Mouse (Mus musculus): Measurements from ENCODE around the gene Kmt2c. TPM values are rescaled to one million over a fixed set of nuclear protein-coding genes. Genes with fewer than 3 reads are reported as not detected.
"Not testable (repeated sequence)": the region's sequence is repeated elsewhere in the genome, so short reads cannot be mapped to it uniquely, and the experiment has no call there.

Gene Kmt2c
- total and polyA plus RNA-seq, 3 experiments, result 23.8 to 34.0 (median 26.2) TPM

- Histone ChIP-seq H3K4me1 (ENCODE audit: control insufficient read depth in 1 of 2, insufficient read depth in 2 of 2, low read length in 2 of 2) (no peaks in the 10 kb centered on the region), H3K36me3 (ENCODE audit: control insufficient read depth in 1 of 2, insufficient read depth in 2 of 2, low read length in 2 of 2) (no peaks in the 10 kb centered on the region), H3K27ac (ENCODE audit: control insufficient read depth, low read depth, low read length) (no peak overlapping the region), H3K9ac (ENCODE audit: control insufficient read depth, low read depth, low read length, poor library complexity, severe bottlenecking) (no peak overlapping the region), H3K9me3 (replicated peaks; ENCODE audit: insufficient read depth, low read length) (no peaks in the 10 kb centered on the region), H3K27me3 (ENCODE audit: control insufficient read depth in 1 of 2, insufficient read depth in 2 of 2, low read length in 2 of 2) (no peaks in the 10 kb centered on the region), H3K4me3 (ENCODE audit: control insufficient read depth in 1 of 2, insufficient read depth in 1 of 2, low read depth in 2 of 2, low read length in 2 of 2) (no peak overlapping the region), H3K79me2 (ENCODE audit: control insufficient read depth, insufficient read depth, low read length, poor library complexity) (no peaks in the 10 kb centered on the region)
- no peak for DNase-seq (ENCODE audit: low read depth, low spot score)
- TF ChIP-seq CHD2 (IDR thresholded peaks at IDR 0.05; ENCODE audit: low read length), result no peak
- TF ChIP-seq E2F4 (IDR thresholded peaks at IDR 0.05; ENCODE audit: borderline replicate concordance, low read depth, low read length), result no peak
- TF ChIP-seq MAX (IDR thresholded peaks at IDR 0.05; ENCODE audit: low read length), result no peak
- no peak for TF ChIP-seq ZC3H11A (IDR thresholded peaks at IDR 0.05; ENCODE audit: low read depth, low read length)
- no peak for TF ChIP-seq ZMIZ1 (IDR thresholded peaks at IDR 0.05; ENCODE audit: low read depth, low read length)
- TF ChIP-seq JUND (IDR thresholded peaks at IDR 0.05; ENCODE audit: low read depth, low read length), result no peak
- TF ChIP-seq CTCF (IDR thresholded peaks at IDR 0.05 in 2 of 3, conservative IDR thresholded peaks at IDR 0.05 in 1 of 3; ENCODE audit: control insufficient read depth in 1 of 3, insufficient read depth in 1 of 3, low read depth in 2 of 3, low read length in 3 of 3, poor library complexity in 1 of 3, severe bottlenecking in 1 of 3), result no peak
- TF ChIP-seq RCOR1 (IDR thresholded peaks at IDR 0.05; ENCODE audit: low read depth, low read length), result no peak
- no peak for TF ChIP-seq CHD1 (IDR thresholded peaks at IDR 0.05; ENCODE audit: low read depth, low read length)
Measured at GRCm38 (mm10) chr5:25245806-25246472, 252.6 kb downstream of the Kmt2c start.

- H3K9ac ChIP-seq (ENCODE audit: control insufficient read depth, low read depth, low read length, poor library complexity, severe bottlenecking), result no peak overlapping the region
- H3K4me3 ChIP-seq (ENCODE audit: control insufficient read depth in 1 of 2, insufficient read depth in 1 of 2, low read depth in 2 of 2, low read length in 2 of 2), result no peak overlapping the region
- H3K9me3 ChIP-seq (replicated peaks; ENCODE audit: insufficient read depth, low read length), result no peaks in the 10 kb centered on the region
- DNase-seq (ENCODE audit: low read depth, low spot score), result no peak
- no peak overlapping the region for H3K27ac ChIP-seq (ENCODE audit: control insufficient read depth, low read depth, low read length)
- no peaks in the 10 kb centered on the region for H3K27me3 ChIP-seq (ENCODE audit: control insufficient read depth in 1 of 2, insufficient read depth in 2 of 2, low read length in 2 of 2)
- H3K36me3 ChIP-seq (ENCODE audit: control insufficient read depth in 1 of 2, insufficient read depth in 2 of 2, low read length in 2 of 2), result no peaks in the 10 kb centered on the region
- no peak for TF ChIP-seq MXI1 (IDR thresholded peaks at IDR 0.05; ENCODE audit: low read depth, low read length)
- no peak for TF ChIP-seq MYC (IDR thresholded peaks at IDR 0.05; ENCODE audit: low read depth, low read length)
- no peak for TF ChIP-seq USF1 (IDR thresholded peaks at IDR 0.05; ENCODE audit: low read depth, low read length)
- no peak for TF ChIP-seq POLR2AphosphoS5 (IDR thresholded peaks at IDR 0.05; ENCODE audit: borderline replicate concordance, low read depth, low read length)
- no peak for TF ChIP-seq ETS1 (IDR thresholded peaks at IDR 0.05; ENCODE audit: low read depth, low read length)
- no peak for TF ChIP-seq CTCF (IDR thresholded peaks at IDR 0.05 in 2 of 3, conservative IDR thresholded peaks at IDR 0.05 in 1 of 3; ENCODE audit: control insufficient read depth in 1 of 3, insufficient read depth in 1 of 3, low read depth in 2 of 3, low read length in 3 of 3, poor library complexity in 1 of 3, severe bottlenecking in 1 of 3)
- H3K4me1 ChIP-seq (ENCODE audit: control insufficient read depth in 1 of 2, insufficient read depth in 2 of 2, low read length in 2 of 2), result no peaks in the 10 kb centered on the region
- H3K79me2 ChIP-seq (ENCODE audit: control insufficient read depth, insufficient read depth, low read length, poor library complexity), result no peaks in the 10 kb centered on the region
Measured at GRCm38 (mm10) chr5:25243101-25243500, 255.5 kb downstream of the Kmt2c start.

- H3K9me3 ChIP-seq (replicated peaks; ENCODE audit: insufficient read depth, low read length); H3K79me2 ChIP-seq (ENCODE audit: control insufficient read depth, insufficient read depth, low read length, poor library complexity); H3K27me3 ChIP-seq (ENCODE audit: control insufficient read depth in 1 of 2, insufficient read depth in 2 of 2, low read length in 2 of 2); H3K9ac ChIP-seq (ENCODE audit: control insufficient read depth, low read depth, low read length, poor library complexity, severe bottlenecking); H3K4me3 ChIP-seq (ENCODE audit: control insufficient read depth in 1 of 2, insufficient read depth in 1 of 2, low read depth in 2 of 2, low read length in 2 of 2); H3K36me3 ChIP-seq (ENCODE audit: control insufficient read depth in 1 of 2, insufficient read depth in 2 of 2, low read length in 2 of 2); H3K27ac ChIP-seq (ENCODE audit: control insufficient read depth, low read depth, low read length); H3K4me1 ChIP-seq (ENCODE audit: control insufficient read depth in 1 of 2, insufficient read depth in 2 of 2, low read length in 2 of 2); DNase-seq (ENCODE audit: low read depth, low spot score): not testable (repeated sequence)
Measured at GRCm38 (mm10) chr5:25224377-25224776, 274.2 kb downstream of the Kmt2c start.
